Mouse (Mus musculus) myocyte (in vitro differentiated cells): ENCODE measurements around the gene Ybx2. TPM values are rescaled to one million over a fixed set of nuclear protein-coding genes. Genes with fewer than 3 reads are reported as not detected.

ENCODE experiments used
- H3K27me3 ChIP-seq: one replicate; pipeline ENCODE4 v1.6.1; 2011; ENCODE audit not compliant: control insufficient read depth, insufficient read depth, insufficient read length
- H3K36me3 ChIP-seq: one replicate; pipeline ENCODE4 v1.6.1; 2011; ENCODE audit not compliant: control insufficient read depth, insufficient read depth
- H3K4me2 ChIP-seq: one replicate; pipeline ENCODE4 v1.6.1; 2011; ENCODE audit warnings: low read depth, control low read depth
- H3K4me3 ChIP-seq: one replicate; pipeline ENCODE4 v1.5.1; 2011; ENCODE audit warnings: mild to moderate bottlenecking, control low read depth, moderate library complexity
- H3K79me2 ChIP-seq: one replicate; pipeline ENCODE4 v1.6.1; 2011; ENCODE audit not compliant: control insufficient read depth, insufficient read depth
- H3ac ChIP-seq: one replicate; pipeline ENCODE4 v1.6.1; 2011; ENCODE audit not compliant: control insufficient read depth, insufficient read length
- CEBPB ChIP-seq: IDR thresholded peaks from 2 replicates; pipeline ENCODE4 v1.6.1; 2011; ENCODE audit warnings: mild to moderate bottlenecking, moderate library complexity; ENCODE audit not compliant: poor library complexity, insufficient read depth, severe bottlenecking
- E2F4 ChIP-seq: IDR thresholded peaks from one replicate; pipeline ENCODE4 v1.6.1; 2011; ENCODE audit warnings: mild to moderate bottlenecking, control low read depth, moderate library complexity; ENCODE audit not compliant: insufficient read depth
- MAX ChIP-seq: IDR thresholded peaks from one replicate; pipeline ENCODE4 v1.6.1; 2011; ENCODE audit warnings: low read depth, mild to moderate bottlenecking, control low read depth
- MYOD1 ChIP-seq, 3 experiments: IDR thresholded peaks; one replicate each; pipeline ENCODE4 v1.6.1; 2011; ENCODE audit warnings: control low read depth in 2 of 3, low read depth in 2 of 3, mild to moderate bottlenecking in 2 of 3, moderate library complexity in 1 of 3; ENCODE audit not compliant: insufficient read length in 2 of 3, control insufficient read depth in 1 of 3
- MYOG ChIP-seq, 3 experiments: IDR thresholded peaks; one replicate each; pipeline ENCODE4 v1.6.1; 2011; ENCODE audit warnings: control low read depth in 2 of 3, low read depth in 2 of 3, mild to moderate bottlenecking in 2 of 3; ENCODE audit not compliant: insufficient read length in 2 of 3, control insufficient read depth in 1 of 3, insufficient read depth in 1 of 3
- POLR2A ChIP-seq: IDR thresholded peaks from one replicate; pipeline ENCODE4 v1.6.1; 2011; ENCODE audit warnings: low read depth, mild to moderate bottlenecking, control low read depth, moderate library complexity; ENCODE audit not compliant: insufficient read length
- POLR2AphosphoS2 ChIP-seq: IDR thresholded peaks from one replicate; pipeline ENCODE4 v1.6.1; 2011; ENCODE audit warnings: low read depth, control low read depth; ENCODE audit not compliant: insufficient read length
- REST ChIP-seq: IDR thresholded peaks from one replicate; pipeline ENCODE4 v1.6.1; 2011; ENCODE audit warnings: mild to moderate bottlenecking, control low read depth, moderate library complexity; ENCODE audit not compliant: insufficient read depth, insufficient read length
- SRF ChIP-seq: IDR thresholded peaks from one replicate; pipeline ENCODE4 v1.6.1; 2011; ENCODE audit warnings: low read depth; ENCODE audit not compliant: control insufficient read depth, insufficient read length
- TCF12 ChIP-seq: IDR thresholded peaks from one replicate; pipeline ENCODE4 v1.6.1; 2011; ENCODE audit warnings: mild to moderate bottlenecking, control low read depth; ENCODE audit not compliant: poor library complexity, insufficient read depth, severe bottlenecking
- TCF3 ChIP-seq: IDR thresholded peaks from one replicate; pipeline ENCODE4 v1.6.1; 2011; ENCODE audit warnings: low read depth, control low read depth; ENCODE audit not compliant: insufficient read length
- USF1 ChIP-seq: IDR thresholded peaks from one replicate; pipeline ENCODE4 v1.6.1; 2011; ENCODE audit warnings: low read depth, mild to moderate bottlenecking, control low read depth, moderate library complexity
- polyA plus RNA-seq: library from polyadenylated mRNA; unstranded; fragments of >200 nt; fragmentation: generic; extraction: Trizol; gene quantifications from one replicate; pipeline ENCODE4 v1.2.1, GENCODE M21; 2012; ENCODE audit warnings: missing spikeins

Gene Ybx2
- polyA plus RNA-seq, 1 experiment = 0.12 TPM

GRCm38 (mm10) chr11:69981141-69981762 is 45.7 kb downstream of the Ybx2 start, which contains the start of gene Ctdnep1:
Ctdnep1 (plus strand) TSS chr11:69981156.
- Histone ChIP-seq H3K27me3 (no peaks in the 10 kb centered on the region), H3ac (peak within 1 kb of the TSS; percentile 93), H3K36me3 (peaks cover 22% of the 10 kb centered on the region), H3K4me3 (peak within 1 kb of the TSS; percentile 73), H3K4me2 (peak within 1 kb of the TSS; percentile 96), H3K79me2 (peaks cover 61% of the 10 kb centered on the region)
- TF ChIP-seq TCF12 (no peak), MYOG (IDR thresholded peaks at IDR 0.05; ENCODE audit: control insufficient read depth in 1 of 3, insufficient read depth in 1 of 3, insufficient read length in 2 of 3, low read depth in 2 of 3) (no peak), REST (no peak), SRF (no peak), MYOD1 (IDR thresholded peaks at IDR 0.05; ENCODE audit: control insufficient read depth in 1 of 3, insufficient read length in 2 of 3, low read depth in 2 of 3) (no peak), MAX (no peak), USF1 (no peak), POLR2A (no peak), POLR2AphosphoS2 (no peak), CEBPB (no peak), E2F4 (no peak), TCF3 (no peak)

- TF ChIP-seq TCF12 (no peak), MAX (no peak), MYOG (IDR thresholded peaks at IDR 0.05; ENCODE audit: control insufficient read depth in 1 of 3, insufficient read depth in 1 of 3, insufficient read length in 2 of 3, low read depth in 2 of 3) (no peak), TCF3 (no peak), REST (no peak), MYOD1 (IDR thresholded peaks at IDR 0.05; ENCODE audit: control insufficient read depth in 1 of 3, insufficient read length in 2 of 3, low read depth in 2 of 3) (no peak), CEBPB (no peak), USF1 (no peak), SRF (no peak), E2F4 (no peak), POLR2AphosphoS2 (no peak), POLR2A (no peak)
- Histone ChIP-seq H3K36me3 (peaks cover 20% of the 10 kb centered on the region), H3K4me3 (peak within 1 kb of the TSS; percentile 73), H3K4me2 (peak within 1 kb of the TSS; percentile 96), H3ac (peak within 1 kb of the TSS; percentile 93), H3K27me3 (no peaks in the 10 kb centered on the region), H3K79me2 (peaks cover 61% of the 10 kb centered on the region)
Observed at GRCm38 (mm10) chr11:69982225-69982624, 46.6 kb downstream of the Ybx2 start, which contains the start of gene Elp5. Elp5 (minus strand) TSS chr11:69982517.

- no peaks in the 10 kb centered on the region for H3K27me3 ChIP-seq
- H3K4me3 ChIP-seq = peak overlapping the region; percentile 73
- H3K36me3 ChIP-seq = peaks cover 20% of the 10 kb centered on the region
- H3K79me2 ChIP-seq = peaks cover 54% of the 10 kb centered on the region
- TF ChIP-seq POLR2A = peak; percentile 21
- TF ChIP-seq CEBPB = no peak
- TF ChIP-seq E2F4 = no peak
- no peak for TF ChIP-seq SRF
- no peak for TF ChIP-seq MAX
- no peak for TF ChIP-seq MYOD1 (IDR thresholded peaks at IDR 0.05; ENCODE audit: control insufficient read depth in 1 of 3, insufficient read length in 2 of 3, low read depth in 2 of 3)
- no peak for TF ChIP-seq POLR2AphosphoS2
- no peak for TF ChIP-seq REST
- peak in 1 of 3 experiments; percentile 16 for TF ChIP-seq MYOG (IDR thresholded peaks at IDR 0.05; ENCODE audit: control insufficient read depth in 1 of 3, insufficient read depth in 1 of 3, insufficient read length in 2 of 3, low read depth in 2 of 3)
- peak overlapping the region; percentile 96 for H3K4me2 ChIP-seq
- no peak overlapping the region for H3ac ChIP-seq
Observed at GRCm38 (mm10) chr11:69982877-69983276, 47.3 kb downstream of the Ybx2 start.

- H3K4me2 ChIP-seq = peak overlapping the region; percentile 96
- H3K4me3 ChIP-seq = peak overlapping the region; percentile 73
- H3K27me3 ChIP-seq = no peaks in the 10 kb centered on the region
- TF ChIP-seq TCF3 (no peak), USF1 (no peak), MYOD1 (IDR thresholded peaks at IDR 0.05; ENCODE audit: control insufficient read depth in 1 of 3, insufficient read length in 2 of 3, low read depth in 2 of 3) (peak in 2 of 3 experiments; percentile 20 to 47), MAX (no peak)
- H3K36me3 ChIP-seq = peaks cover 25% of the 10 kb centered on the region
- H3K79me2 ChIP-seq = peaks cover 49% of the 10 kb centered on the region
- no peak overlapping the region for H3ac ChIP-seq
Observed at GRCm38 (mm10) chr11:69983377-69983776, 47.8 kb downstream of the Ybx2 start.

- Histone ChIP-seq H3K79me2 (peaks cover 39% of the 10 kb centered on the region), H3ac (no peak overlapping the region), H3K4me2 (no peak overlapping the region), H3K36me3 (peaks cover 30% of the 10 kb centered on the region), H3K4me3 (no peak overlapping the region), H3K27me3 (no peaks in the 10 kb centered on the region)
- TF ChIP-seq SRF (no peak), POLR2AphosphoS2 (no peak), MYOG (IDR thresholded peaks at IDR 0.05; ENCODE audit: control insufficient read depth in 1 of 3, insufficient read depth in 1 of 3, insufficient read length in 2 of 3, low read depth in 2 of 3) (no peak), USF1 (no peak), POLR2A (no peak), TCF3 (no peak), REST (no peak), MAX (no peak), TCF12 (no peak), CEBPB (no peak), MYOD1 (IDR thresholded peaks at IDR 0.05; ENCODE audit: control insufficient read depth in 1 of 3, insufficient read length in 2 of 3, low read depth in 2 of 3) (no peak), E2F4 (no peak)
Observed at GRCm38 (mm10) chr11:69984431-69984830, 48.8 kb downstream of the Ybx2 start.
